Mouse (Mus musculus) embryo, embryonic 11.5 days (tissue): Measurements from ENCODE around the gene Eme2.
A peak's percentile ranks its signal among the peaks of the same experiment; 100 is the strongest.
"Not testable (repeated sequence)": the region's sequence is repeated elsewhere in the genome, so short reads cannot be mapped to it uniquely, and the experiment has no call there.

Experiments used
- DNase-seq: peaks from one replicate; pipeline ENCODE4 v3.0.0-alpha.2; 2012; ENCODE audit warnings: low read depth, low spot score

Gene Eme2

GRCm38 (mm10) chr17:24894995-24895547 lies at the start of gene Eme2, which contains the start of gene Mrps34:
TSS of gene Eme2 (minus strand) at chr17:24895087.
TSS of gene Mrps34 (plus strand) at chr17:24895116.
- DNase-seq, result peak; percentile 76

- DNase-seq, result not testable (repeated sequence)
These were observed 48.7 kb upstream of the Eme2 start for GRCm38 (mm10) chr17:24943589-24943988.

DNA sequence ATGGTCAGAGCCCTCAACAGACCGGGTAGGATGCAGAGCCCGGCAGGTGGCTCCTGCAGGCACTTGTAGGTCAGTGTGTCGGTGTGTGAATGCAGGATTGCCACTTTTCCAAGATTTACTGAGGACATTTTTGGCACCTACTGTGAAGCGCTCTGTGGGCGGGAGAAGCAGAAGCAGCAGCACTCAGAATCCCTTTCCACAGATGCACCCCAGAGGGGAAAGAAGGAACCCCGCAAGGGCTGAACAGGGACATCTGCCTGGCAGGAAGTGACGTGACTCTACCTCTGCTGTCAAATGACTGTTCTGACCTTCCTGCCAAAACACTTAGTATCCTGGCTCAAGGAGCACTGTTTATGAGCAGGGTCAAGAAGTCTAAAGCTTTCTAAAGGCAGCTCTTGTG lies 48.1 kb upstream of the Eme2 start:
- no peak for DNase-seq

DNA sequence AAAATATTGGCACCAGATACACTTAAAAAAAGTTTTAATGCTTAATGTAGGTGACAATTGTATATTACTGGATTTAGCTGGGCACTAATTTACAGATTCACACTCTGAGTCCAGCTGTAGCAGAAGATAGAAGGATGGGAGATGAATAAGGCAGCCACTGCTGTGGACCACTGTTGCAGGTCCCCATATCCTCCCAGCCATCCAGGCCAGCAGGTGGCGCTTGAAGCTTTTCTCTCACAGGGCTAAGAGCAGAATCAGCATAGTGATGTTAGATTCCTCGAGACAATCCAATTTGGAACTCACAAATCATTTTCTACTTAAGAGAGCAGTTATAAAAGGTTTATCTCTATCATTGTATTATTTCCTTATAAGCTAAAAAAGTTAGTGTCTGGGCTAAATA lies 47.6 kb upstream of the Eme2 start:
- not testable (repeated sequence) for DNase-seq

GRCm38 (mm10) chr17:24937266-24937665 lies 42.4 kb upstream of the Eme2 start:
- no peak for DNase-seq

DNA sequence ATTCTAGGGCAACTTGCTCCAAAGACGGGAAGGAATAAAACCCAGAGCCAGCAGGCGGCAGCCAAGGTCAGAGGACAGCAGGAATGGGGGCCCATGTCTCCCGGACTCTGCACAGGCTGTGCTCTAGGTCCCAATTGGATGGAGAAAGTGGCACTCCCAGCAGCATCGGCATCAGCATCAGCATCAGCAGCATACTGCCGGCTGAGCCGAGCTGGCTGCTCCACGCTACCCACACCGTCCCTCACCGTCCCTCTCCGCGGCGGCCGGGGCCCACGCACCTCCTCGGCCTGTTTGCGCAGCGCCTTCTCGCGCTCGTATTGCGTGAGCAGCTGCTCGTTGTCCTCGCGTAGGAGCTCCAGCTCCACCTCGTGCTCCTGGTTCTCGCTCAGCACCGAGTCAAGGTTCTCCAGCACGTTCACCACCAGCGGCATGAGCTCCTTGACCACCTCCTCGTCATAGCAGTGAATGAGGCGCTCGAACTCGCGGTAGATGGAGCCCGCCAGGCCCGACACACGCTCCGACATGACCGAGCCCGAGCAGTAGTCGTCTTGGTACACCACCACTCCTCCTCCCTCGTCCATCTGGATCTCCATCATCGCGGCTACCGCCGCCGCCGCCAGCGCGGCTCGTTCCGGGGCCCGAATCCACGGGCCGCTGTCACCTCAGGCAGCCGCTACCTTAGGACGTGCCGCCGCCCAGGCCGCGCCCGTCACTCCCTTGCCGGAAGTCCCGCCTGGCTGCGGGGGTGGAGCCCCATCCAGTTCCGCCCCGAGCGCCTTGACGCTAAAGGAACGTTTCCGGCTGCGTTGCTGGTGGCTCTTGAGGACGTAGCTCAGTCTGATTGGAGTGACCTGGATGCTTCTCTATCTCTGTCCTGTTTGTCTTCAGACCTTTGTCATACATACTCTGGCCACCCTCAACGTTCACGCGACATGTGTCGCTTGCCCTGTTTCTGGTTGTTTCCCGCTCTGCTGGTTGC lies 41.7 kb upstream of the Eme2 start, which contains the start of gene Mapk8ip3:
Gene Mapk8ip3 (minus strand): TSS at position 719 of the 979 bp plus-strand sequence.
- DNase-seq, result peak; percentile 85

- no peak for DNase-seq
These were observed 40.8 kb upstream of the Eme2 start for GRCm38 (mm10) chr17:24935666-24936065.

DNA sequence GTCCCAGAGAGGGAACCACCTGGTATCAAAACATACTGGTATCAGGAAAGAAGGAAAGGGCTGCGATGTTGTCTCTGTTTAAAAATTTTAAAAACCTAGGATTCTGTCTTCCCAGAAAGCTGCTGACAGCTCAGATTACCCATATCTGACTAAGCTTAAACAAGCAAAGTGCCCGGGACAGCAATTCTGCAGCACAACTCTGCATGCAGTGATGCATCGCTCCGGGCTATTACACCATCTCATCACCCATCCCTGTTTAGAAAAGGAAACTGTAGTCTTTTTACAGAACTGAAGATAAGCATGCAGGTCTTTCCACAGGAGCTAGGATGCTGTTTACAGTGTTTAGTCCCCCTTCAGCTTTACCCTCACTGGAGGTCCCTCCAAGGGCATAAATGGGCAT lies 40.0 kb upstream of the Eme2 start:
- DNase-seq, result no peak

DNA sequence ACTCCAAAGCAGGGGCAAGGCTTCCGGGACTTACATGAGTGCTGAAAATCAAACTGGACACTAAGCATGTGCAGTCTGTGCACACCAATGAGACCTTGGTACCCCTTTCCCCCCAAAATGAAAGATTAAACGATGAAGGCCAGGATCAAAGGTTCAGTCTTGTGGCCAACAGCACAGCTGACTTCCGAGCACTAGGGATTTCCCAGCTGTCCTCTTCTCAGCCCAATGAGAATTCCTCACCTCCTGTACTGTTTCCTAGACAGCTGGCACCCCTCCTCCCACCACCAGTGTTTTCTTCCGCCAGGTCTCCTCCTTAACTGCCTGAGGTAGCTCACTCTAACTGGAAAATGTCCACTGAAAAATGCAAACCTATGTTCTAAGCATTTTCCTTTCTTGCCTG lies 38.3 kb upstream of the Eme2 start:
- DNase-seq, result no peak

DNA sequence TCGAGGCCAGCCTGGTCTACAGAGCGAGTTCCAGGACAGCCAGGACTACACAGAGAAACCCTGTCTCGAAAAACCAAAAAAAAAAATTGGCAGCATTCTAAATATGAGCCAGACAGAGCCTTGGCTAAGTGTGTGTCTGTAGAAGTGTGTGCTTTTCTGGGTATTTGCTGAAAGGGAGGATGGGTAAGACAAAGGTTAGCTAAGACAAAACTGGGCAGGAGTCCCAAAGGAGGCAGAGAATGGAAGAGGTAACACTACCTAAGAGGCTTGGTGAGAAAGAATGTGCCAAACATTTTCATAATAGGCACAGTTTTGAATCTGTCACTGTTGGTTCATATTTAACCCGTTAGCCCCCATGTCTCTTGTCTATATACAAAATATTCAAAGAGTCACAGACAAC lies 37.5 kb upstream of the Eme2 start:
- no peak for DNase-seq

GRCm38 (mm10) chr17:24929506-24929905 lies 34.6 kb upstream of the Eme2 start:
- no peak for DNase-seq

GRCm38 (mm10) chr17:24923246-24923645 lies 28.4 kb upstream of the Eme2 start:
- DNase-seq, result no peak

DNA sequence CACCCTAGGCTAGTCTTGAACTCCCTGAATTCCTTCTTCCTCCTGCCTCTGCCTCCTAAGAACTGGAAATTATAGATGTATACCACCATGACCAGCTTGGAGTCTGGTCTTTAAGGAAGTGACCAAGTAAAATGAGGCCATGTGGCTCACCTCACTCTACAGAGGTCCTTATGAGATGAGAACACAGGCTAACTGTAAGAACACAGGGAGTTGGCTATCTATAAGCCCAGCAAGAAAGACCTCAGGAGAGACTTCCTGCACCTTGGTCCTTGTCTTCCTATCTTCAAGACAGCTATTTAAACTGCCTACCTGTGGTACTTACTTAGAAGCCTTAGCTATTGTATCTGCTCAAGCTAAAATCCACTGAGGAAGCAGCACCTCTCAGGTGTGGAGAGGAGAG lies 19.1 kb upstream of the Eme2 start:
- DNase-seq, result no peak

GRCm38 (mm10) chr17:24907591-24907990 lies 12.7 kb upstream of the Eme2 start:
- no peak for DNase-seq

DNA sequence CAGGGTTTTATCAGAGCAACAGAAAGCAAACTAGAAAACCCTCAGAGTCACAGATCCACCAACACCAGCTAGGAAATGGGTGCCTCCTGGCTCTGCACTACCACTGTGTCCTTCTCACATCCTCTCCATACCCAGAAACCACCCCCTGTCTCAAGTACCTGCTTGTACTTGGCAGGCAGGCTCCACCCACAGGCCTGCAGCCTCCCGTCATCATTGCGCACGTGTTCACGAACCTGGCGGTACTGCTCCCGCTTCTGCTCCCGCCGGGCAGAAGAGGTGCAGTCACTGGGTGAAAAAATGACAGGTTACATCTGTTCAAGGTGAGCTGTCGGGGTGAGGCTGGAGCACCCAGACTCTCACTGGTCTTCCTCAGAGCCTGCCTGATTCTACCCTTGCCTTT lies 8.9 kb upstream of the Eme2 start:
- DNase-seq, result no peak

- DNase-seq, result no peak
These were observed 8.0 kb upstream of the Eme2 start for GRCm38 (mm10) chr17:24902671-24903474.

DNA sequence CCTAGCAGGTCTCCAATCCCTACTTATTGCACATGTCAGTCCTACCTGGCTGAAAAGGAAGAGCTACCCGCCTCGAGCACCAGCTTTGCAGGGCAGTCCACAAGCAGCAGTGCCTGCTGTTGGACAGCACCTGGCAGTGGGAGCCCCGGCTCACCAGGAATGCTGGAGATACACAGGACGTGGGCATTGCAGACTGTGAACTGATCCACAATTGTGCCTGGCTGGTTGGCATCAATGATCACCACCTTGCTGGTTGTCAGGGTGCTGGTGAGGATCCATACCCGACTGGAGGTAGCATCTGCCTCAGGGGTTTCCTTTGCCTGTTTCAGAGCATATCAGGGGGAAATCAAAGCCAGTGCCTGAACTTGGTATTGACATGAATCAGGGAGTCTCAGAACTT lies 7.2 kb upstream of the Eme2 start:
- no peak for DNase-seq

- no peak for DNase-seq
These were observed 5.1 kb upstream of the Eme2 start for GRCm38 (mm10) chr17:24900014-24900413.

DNA sequence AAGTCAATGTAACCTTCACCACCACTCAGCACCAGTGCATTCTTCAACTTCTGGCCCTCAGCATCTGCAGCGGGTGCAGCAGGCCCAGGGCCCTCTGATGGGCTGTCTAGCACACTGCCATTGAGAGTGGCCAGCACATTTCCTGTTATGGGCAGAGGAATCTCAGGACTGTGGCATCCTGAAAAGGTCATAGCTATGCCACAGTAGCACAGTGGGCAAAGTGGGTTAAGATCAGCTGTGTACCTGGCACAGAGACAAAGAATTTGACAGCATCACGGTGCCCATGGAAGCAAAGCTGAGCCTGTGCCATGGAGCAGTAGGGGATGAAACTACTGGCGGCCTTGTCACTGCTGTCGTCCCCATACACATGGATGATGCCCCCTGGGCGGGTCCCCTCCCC lies 4.3 kb upstream of the Eme2 start:
- DNase-seq, result no peak

DNA sequence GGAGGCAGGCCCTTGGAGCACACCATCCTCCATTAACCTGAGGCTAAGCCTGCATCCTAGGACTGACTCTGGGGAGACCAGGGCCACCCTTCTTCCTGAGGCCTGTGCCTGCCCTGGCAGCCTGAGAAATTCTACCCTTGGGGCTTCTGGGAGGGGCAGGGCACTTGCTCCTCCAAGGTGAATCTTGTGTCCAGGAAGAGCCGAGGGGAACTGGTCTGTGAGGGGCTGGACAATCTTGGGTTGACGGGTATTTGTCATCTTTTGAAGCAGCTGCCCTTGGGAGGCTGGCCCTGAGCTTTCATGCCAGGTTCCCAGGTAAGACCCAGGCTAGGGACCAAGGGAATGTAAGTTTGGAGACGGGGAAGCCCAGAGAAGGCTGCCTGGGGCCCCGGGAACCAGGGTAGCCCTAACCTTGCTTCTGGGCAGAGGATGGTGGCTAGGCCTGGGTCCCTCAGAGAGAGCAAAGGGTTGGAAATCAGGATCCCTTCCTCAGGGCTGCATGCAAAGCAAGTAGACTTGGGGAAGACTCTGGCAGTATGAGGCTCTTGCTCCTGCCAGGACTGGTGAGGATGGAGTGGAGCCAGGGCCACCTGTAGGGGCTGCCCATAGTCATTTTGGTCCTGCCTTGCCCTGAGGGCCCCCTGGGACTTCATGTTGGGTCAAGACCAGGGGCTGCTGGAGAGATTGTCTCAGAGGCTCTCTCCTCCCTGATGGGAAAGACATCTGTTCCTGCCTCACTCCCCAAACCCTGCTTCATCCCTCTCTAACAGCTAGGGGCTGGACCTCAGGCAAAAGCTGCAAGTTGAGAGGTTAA lies 3.4 kb upstream of the Eme2 start:
- DNase-seq, result no peak

GRCm38 (mm10) chr17:24897600-24897999 lies 2.7 kb upstream of the Eme2 start:
- no peak for DNase-seq

GRCm38 (mm10) chr17:24896993-24897269 lies 2.0 kb upstream of the Eme2 start:
- DNase-seq, result no peak
